Mouse (Mus musculus) liver, adult 2 months (tissue): Measurements from ENCODE around the gene Sik1. TPM values are rescaled to one million over a fixed set of nuclear protein-coding genes. Genes with fewer than 3 reads are reported as not detected.

Experiments
- DNase-seq: peaks from one replicate; pipeline ENCODE4 v3.0.0-alpha.2; 2011; ENCODE audit warnings: low read depth, low spot score; ENCODE audit errors: extremely low read depth
- H3K27ac ChIP-seq: fragments of 200-500 bp; replicated peaks from 2 replicates; pipeline ENCODE4 v1.5.1; 2012; ENCODE audit warnings: low read depth, mild to moderate bottlenecking, control low read depth, inconsistent platforms, low read length; ENCODE audit not compliant: insufficient read depth
- H3K27me3 ChIP-seq: fragments of 200-500 bp; 2 replicates; pipeline ENCODE4 v1.6.1; 2012; ENCODE audit warnings: mild to moderate bottlenecking, moderate library complexity, low read length, inconsistent platforms; ENCODE audit not compliant: control insufficient read depth, insufficient read depth
- H3K36me3 ChIP-seq: fragments of 200-500 bp; 2 replicates; pipeline ENCODE4 v1.6.1; 2012; ENCODE audit warnings: low read length, inconsistent platforms; ENCODE audit not compliant: control insufficient read depth, insufficient read depth
- H3K4me1 ChIP-seq: fragments of 200-500 bp; 2 replicates; pipeline ENCODE4 v1.6.1; 2011; ENCODE audit warnings: low read length; ENCODE audit not compliant: control insufficient read depth, insufficient read depth
- H3K4me3 ChIP-seq: fragments of 200-500 bp; 2 replicates; pipeline ENCODE4 v1.5.1; 2011; ENCODE audit warnings: low read depth, mild to moderate bottlenecking, control low read depth, low read length, moderate library complexity; ENCODE audit not compliant: insufficient read depth
- H3K79me2 ChIP-seq: fragments of 200-500 bp; 2 replicates; pipeline ENCODE4 v1.6.1; 2012; ENCODE audit warnings: inconsistent platforms, mild to moderate bottlenecking, low read length, moderate library complexity; ENCODE audit not compliant: control insufficient read depth, insufficient read depth
- H3K9ac ChIP-seq: fragments of 200-500 bp; 2 replicates; pipeline ENCODE4 v1.6.1; 2012; ENCODE audit warnings: low read depth, mild to moderate bottlenecking, control low read depth, inconsistent platforms, low read length
- CTCF ChIP-seq: fragments of 200-500 bp; IDR thresholded peaks from 2 replicates; pipeline ENCODE4 v1.5.1; 2011; ENCODE audit warnings: low read depth, low read length, control low read depth
- POLR2A ChIP-seq: fragments of 200-500 bp; IDR thresholded peaks from 2 replicates; pipeline ENCODE4 v1.6.1; 2011; ENCODE audit warnings: low read length, control low read depth; ENCODE audit not compliant: insufficient read depth; ENCODE audit errors: extremely low read depth
- WGBS: fragments of 180-500 bp; shearing (Covaris S2); methylation state at CpG from one replicate; pipeline ENCODE4 v1.1.7; 2018; 5-methylcytosine and 5-hydroxymethylcytosine counted together
- polyA plus RNA-seq: library from polyadenylated mRNA; depleted of rRNA; stranded (reverse); fragments of >200 nt; gene quantifications from 2 replicates; pipeline ENCODE4 v1.2.3, GENCODE M21; 2012
- total RNA-seq: library from RNA; depleted of rRNA; stranded (reverse); fragments of >200 nt; gene quantifications from 2 replicates; pipeline ENCODE4 v1.2.3, GENCODE M21; 2014

Sik1 gene
- total and polyA plus RNA-seq, 2 experiments: 2.7 to 8.0 TPM

DNA sequence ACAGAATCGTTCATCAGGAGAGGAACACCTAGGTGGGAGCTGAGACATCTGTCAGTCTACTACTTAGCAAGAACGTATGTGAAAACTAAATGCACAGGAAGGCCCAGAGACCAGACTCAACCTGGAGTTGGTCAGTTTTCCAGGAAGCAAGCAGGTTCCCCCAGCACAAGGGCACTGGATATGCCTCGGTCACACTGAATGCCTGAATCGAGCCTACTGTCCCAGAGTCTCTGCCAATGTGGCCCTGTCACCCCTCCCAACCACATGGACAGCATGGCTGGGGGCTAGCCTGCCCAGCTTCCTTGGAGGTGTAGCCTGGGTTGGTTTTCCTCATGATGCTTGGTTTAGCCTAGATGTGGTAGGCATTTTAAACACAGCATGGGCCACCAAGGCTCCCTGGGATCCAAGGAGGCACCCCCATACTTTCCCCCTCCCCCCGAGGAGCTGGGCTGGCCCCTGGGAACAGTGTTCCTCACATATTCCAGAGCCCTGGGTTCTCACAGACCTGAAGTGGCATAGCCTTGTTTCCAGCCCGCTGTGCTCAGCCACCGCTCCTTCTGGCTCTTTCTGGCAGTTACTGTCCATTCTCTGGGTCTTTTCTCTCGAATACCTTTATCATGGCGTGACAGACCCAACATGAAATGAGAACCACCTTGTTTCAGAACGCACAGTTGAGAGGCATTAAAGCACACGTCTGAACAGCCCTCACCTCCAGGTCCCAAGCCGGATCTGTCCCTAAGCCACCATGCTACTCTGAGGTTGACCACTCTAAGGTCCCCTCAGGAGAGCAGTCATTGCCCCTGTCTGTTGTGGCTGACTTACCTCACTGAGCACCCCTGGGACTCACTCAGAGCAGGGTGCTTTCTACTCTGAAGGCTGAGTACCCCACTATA lies 12.4 kb downstream of the Sik1 start:
- no peak for TF ChIP-seq CTCF
- no peak for TF ChIP-seq POLR2A
- Histone ChIP-seq H3K4me1 (peaks cover 17% of the 10 kb centered on the region), H3K27ac (no peak overlapping the region), H3K27me3 (no peaks in the 10 kb centered on the region), H3K9ac (no peak overlapping the region), H3K4me3 (no peak overlapping the region), H3K36me3 (peaks cover 8% of the 10 kb centered on the region; the same call in 1 of the 2 replicates), H3K79me2 (no peaks in the 10 kb centered on the region)
- 81% methylated on average over 12 of the region's 12 CpGs for WGBS
- no peak for DNase-seq

DNA sequence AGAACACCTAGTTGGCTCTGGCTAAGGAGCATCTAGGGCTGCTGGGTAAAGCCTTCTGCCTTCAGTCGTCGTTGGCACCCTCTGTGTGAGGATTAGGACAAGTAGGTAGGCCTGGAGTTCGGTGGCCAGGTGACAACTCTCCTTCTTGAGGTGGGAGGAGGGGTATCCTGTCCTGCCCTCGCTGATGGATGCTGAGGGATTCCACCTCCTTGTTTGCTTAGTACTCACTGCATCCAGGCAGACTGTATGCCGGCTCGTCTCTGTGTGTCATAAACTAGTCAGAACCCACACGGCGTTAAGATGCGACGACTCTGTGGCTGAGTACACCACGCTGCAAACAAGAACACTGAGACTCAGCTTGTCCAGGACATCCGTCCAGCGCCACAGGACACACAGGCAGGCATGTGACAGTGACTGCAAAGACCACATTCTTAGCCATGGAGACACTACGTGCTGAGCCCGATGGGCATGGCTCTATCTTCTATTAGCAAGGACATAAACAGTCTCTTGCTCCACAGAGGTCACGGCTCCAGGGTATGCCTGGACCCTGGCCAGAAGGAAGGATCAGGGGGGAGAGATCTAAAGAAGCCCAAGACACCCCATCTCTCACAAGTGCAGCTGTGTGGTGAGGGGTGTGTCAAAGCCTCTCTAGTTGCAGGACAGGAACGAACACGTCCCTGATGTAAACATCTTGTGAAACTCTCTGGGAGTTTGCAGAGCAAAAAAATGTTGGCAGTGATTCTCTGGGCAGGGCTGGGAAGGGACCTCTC lies 13.6 kb downstream of the Sik1 start:
- TF ChIP-seq POLR2A (no peak), CTCF (no peak)
- Histone ChIP-seq H3K79me2 (no peaks in the 10 kb centered on the region), H3K4me3 (no peak overlapping the region), H3K9ac (no peak overlapping the region), H3K27ac (no peak overlapping the region), H3K36me3 (peaks cover 5% of the 10 kb centered on the region; the same call in 1 of the 2 replicates), H3K4me1 (peaks cover 17% of the 10 kb centered on the region), H3K27me3 (no peaks in the 10 kb centered on the region)
- WGBS: 40% methylated on average over 18 of the region's 18 CpGs
- peak; percentile 80 for DNase-seq

DNA sequence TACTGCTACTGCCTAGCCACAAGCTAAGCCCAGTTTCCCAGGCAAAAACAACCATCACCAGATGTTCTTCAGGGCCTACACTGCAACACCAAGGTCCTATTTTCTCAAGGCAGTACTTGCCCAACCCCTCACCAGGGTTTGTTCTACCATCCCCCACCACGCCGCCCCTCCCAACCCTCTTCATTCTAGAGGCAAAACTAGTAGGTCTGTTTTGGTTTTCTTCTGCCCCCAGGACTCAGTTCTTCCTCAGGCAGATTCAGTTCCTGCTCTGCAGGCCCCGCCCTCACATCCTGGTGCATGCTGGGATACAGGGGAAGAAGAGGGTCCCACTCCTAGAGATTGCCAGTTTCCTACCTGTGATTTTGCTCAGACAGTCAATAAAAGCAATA lies 14.2 kb downstream of the Sik1 start:
- no peak for DNase-seq
- Histone ChIP-seq H3K27me3 (no peaks in the 10 kb centered on the region), H3K36me3 (peaks cover 2% of the 10 kb centered on the region; the same call in 1 of the 2 replicates), H3K79me2 (no peaks in the 10 kb centered on the region), H3K27ac (no peak overlapping the region), H3K9ac (no peak overlapping the region), H3K4me1 (peaks cover 17% of the 10 kb centered on the region), H3K4me3 (no peak overlapping the region)
- TF ChIP-seq POLR2A: no peak
- TF ChIP-seq CTCF: no peak
- 93% methylated on average over 3 of the region's 3 CpGs for WGBS

DNA sequence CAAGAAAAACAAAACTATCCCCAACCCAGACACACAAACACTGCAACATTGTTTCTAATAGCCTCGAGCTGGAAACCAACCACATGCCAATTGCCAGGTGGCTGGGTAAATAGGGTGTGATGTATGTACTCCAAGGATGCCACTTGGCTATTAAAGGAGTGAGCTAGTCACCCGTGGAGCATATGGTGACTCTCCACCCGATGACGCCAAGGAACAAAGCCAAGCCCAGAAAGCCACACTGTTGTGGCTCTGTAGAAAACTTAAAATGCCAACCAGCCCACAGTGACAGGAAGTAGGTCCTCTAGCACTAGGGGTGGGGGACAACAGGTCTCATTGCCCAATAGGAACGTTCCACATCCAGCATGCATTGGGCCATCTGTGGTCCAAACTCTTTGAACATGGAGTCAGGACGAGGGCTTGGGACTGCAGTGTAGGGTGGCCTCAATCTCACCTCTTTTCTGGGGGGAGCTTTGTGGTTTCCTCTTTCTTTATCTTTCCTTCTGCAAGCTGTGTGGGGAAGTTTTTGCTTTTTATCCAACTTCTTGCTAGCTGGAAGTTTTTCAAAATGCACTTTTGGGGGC lies 15.1 kb downstream of the Sik1 start:
- TF ChIP-seq CTCF (no peak), POLR2A (no peak)
- Histone ChIP-seq H3K36me3 (no peaks in the 10 kb centered on the region), H3K79me2 (no peaks in the 10 kb centered on the region), H3K9ac (no peak overlapping the region), H3K27me3 (no peaks in the 10 kb centered on the region), H3K4me1 (peaks cover 17% of the 10 kb centered on the region), H3K4me3 (no peak overlapping the region), H3K27ac (no peak overlapping the region)
- DNase-seq: no peak
- WGBS: 83% methylated on average over 6 of the region's 6 CpGs

DNA sequence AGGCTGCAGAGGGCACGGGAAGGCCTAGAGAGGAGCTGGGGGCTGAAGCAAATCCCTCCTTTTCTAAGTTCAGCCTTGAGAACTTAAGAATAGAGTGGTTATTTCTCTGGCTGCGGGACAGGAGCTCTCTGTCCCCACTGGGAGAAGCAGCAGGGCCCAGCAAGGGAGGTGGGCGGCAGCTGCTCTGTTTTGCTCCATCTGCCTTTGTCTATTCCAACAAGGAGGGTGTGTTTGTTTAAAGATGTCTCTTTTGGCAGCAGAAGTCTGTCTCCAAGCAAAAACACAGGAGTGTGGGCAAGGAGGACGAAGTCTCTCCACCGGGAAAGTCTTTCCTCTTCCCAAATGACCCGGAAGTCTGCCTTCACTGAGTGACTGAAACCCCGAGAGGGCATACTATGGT lies 18.8 kb downstream of the Sik1 start:
- no peak overlapping the region for H3K27ac ChIP-seq

More for the DNA sequence above, 18.8 kb downstream of the Sik1 start:
- no peak overlapping the region for H3K4me3 ChIP-seq
- no peak for DNase-seq
- TF ChIP-seq POLR2A: no peak
- no peak for TF ChIP-seq CTCF
- peaks cover 7% of the 10 kb centered on the region; the same call in 1 of the 2 replicates for H3K4me1 ChIP-seq
- H3K27me3 ChIP-seq: no peaks in the 10 kb centered on the region
- WGBS: 86% methylated on average over 7 of the region's 7 CpGs
- no peak overlapping the region for H3K9ac ChIP-seq
- no peaks in the 10 kb centered on the region for H3K36me3 ChIP-seq
- no peaks in the 10 kb centered on the region for H3K79me2 ChIP-seq
